Mouse (Mus musculus) myocyte (in vitro differentiated cells): ENCODE results near the gene Actn1.

Experiments used
- E2F4 ChIP-seq: IDR thresholded peaks from one replicate; pipeline ENCODE4 v1.6.1; 2011; ENCODE audit warnings: mild to moderate bottlenecking, control low read depth, moderate library complexity; ENCODE audit not compliant: insufficient read depth
- MAX ChIP-seq: IDR thresholded peaks from one replicate; pipeline ENCODE4 v1.6.1; 2011; ENCODE audit warnings: low read depth, mild to moderate bottlenecking, control low read depth
- MYOG ChIP-seq, 3 experiments: IDR thresholded peaks; one replicate each; pipeline ENCODE4 v1.6.1; 2011; ENCODE audit warnings: control low read depth in 2 of 3, low read depth in 2 of 3, mild to moderate bottlenecking in 2 of 3; ENCODE audit not compliant: insufficient read length in 2 of 3, control insufficient read depth in 1 of 3, insufficient read depth in 1 of 3
- POLR2A ChIP-seq: IDR thresholded peaks from one replicate; pipeline ENCODE4 v1.6.1; 2011; ENCODE audit warnings: low read depth, mild to moderate bottlenecking, control low read depth, moderate library complexity; ENCODE audit not compliant: insufficient read length
- USF1 ChIP-seq: IDR thresholded peaks from one replicate; pipeline ENCODE4 v1.6.1; 2011; ENCODE audit warnings: low read depth, mild to moderate bottlenecking, control low read depth, moderate library complexity

DNA sequence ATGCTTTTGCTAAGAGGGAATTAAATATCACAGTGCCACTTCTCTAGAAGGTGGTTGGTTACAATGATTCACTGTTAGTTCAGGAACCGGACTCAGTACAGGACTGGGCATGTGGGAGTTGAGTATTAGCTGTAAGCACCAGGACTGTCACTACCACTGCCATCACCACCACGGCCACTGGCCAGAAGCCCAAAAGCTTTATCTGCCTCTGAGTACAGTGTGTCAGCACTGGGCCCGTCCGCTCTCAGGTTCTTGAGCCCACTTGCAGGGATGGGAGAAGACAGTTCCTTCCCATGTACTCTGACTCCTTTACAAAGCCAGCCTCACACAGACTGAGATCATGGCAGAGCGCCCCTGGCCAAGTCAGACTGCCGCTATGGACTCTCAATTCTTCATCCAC lies 16.0 kb downstream of the Actn1 start:
- TF ChIP-seq POLR2A (no peak), MAX (no peak), USF1 (no peak), E2F4 (no peak), MYOG (IDR thresholded peaks at IDR 0.05; ENCODE audit: control insufficient read depth in 1 of 3, insufficient read depth in 1 of 3, insufficient read length in 2 of 3, low read depth in 2 of 3) (no peak)
